18 mouse cellular contexts compared by ENCODE assay signal in the genomic region with DNA sequence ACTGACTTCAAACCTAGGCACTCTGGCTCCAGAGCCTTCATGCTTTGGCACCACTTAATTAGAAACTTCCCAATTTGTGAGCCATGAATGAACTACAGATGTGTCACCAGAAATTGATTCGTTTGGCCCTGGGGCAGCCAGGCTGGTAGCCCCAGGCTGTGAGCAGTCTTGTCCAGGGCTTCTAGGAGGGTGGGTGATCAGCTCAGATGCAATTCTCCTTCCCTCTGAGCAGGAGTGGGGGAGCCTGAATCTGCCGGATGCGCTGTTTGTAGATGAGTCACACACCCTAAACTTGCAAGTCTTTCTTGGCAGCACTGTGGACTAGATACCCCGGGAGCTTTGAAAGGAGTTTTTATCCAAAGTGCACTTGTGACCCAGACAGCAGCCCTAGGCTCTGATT. TPM values are rescaled to one million over a fixed set of nuclear protein-coding genes. Genes with fewer than 3 reads are reported as not detected.
A peak's percentile ranks its signal among the peaks of the same experiment; 100 is the strongest.
DNase-seq lines count a peak whose midpoint lies in the region; ATAC-seq lines count a peak whose summit lies in the region.
"Had no signal": no experiment of that assay in that cellular context is flagged by ENCODE, and none has a peak within 500 bp of the region (broad histone marks: within the 10 kb centered on the region; RNA-seq: fewer than 3 reads in every experiment).

No protein-coding gene starts in this region.

- H3K4me3 ChIP-seq in kidney, embryonic 15.5 days (replicated peaks), result no peak overlapping the region
- no peak overlapping the region for H3K4me3 ChIP-seq in embryonic facial prominence, embryonic 12.5 days
- H3K4me3 ChIP-seq: gastrocnemius, adult 2 months; heart, embryonic 13.5 days; neural tube, embryonic 15.5 days; stomach, embryonic 15.5 days had no signal

- H3K9me3 ChIP-seq in kidney, embryonic 15.5 days (replicated peaks), result no peaks in the 10 kb centered on the region
- no peaks in the 10 kb centered on the region for H3K9me3 ChIP-seq in embryonic facial prominence, embryonic 12.5 days
- H3K9me3 ChIP-seq: heart, embryonic 13.5 days; neural tube, embryonic 15.5 days; stomach, embryonic 15.5 days had no signal

- no peaks in the 10 kb centered on the region for H3K27me3 ChIP-seq in kidney, embryonic 15.5 days
- no peaks in the 10 kb centered on the region for H3K27me3 ChIP-seq in embryonic facial prominence, embryonic 12.5 days
- H3K27me3 ChIP-seq: heart, embryonic 13.5 days; neural tube, embryonic 15.5 days; stomach, embryonic 15.5 days had no signal

- no peak overlapping the region for H3K4me2 ChIP-seq in kidney, embryonic 15.5 days
- H3K4me2 ChIP-seq in embryonic facial prominence, embryonic 12.5 days (replicated peaks), result no peak overlapping the region
- H3K4me2 ChIP-seq: heart, embryonic 13.5 days; hindbrain, embryonic 14.5 days; neural tube, embryonic 15.5 days; stomach, embryonic 15.5 days had no signal

- no peaks in the 10 kb centered on the region for H3K36me3 ChIP-seq in kidney, embryonic 15.5 days
- no peaks in the 10 kb centered on the region for H3K36me3 ChIP-seq in embryonic facial prominence, embryonic 12.5 days
- H3K36me3 ChIP-seq: heart, embryonic 13.5 days; neural tube, embryonic 15.5 days; stomach, embryonic 15.5 days had no signal

- WGBS in kidney, embryonic 15.5 days, result 51% methylated on average over 4 of the region's 4 CpGs
- 33% methylated on average over 4 of the region's 4 CpGs for WGBS in embryonic facial prominence, embryonic 12.5 days

- H3K27ac ChIP-seq in kidney, embryonic 15.5 days, result no peak overlapping the region
- no peak overlapping the region for H3K27ac ChIP-seq in embryonic facial prominence, embryonic 12.5 days
- H3K27ac ChIP-seq: gastrocnemius, adult 2 months; heart, embryonic 13.5 days; hindbrain, embryonic 14.5 days; neural tube, embryonic 15.5 days; stomach, embryonic 15.5 days had no signal

- no peaks in the 10 kb centered on the region for H3K4me1 ChIP-seq in kidney, embryonic 15.5 days
- H3K4me1 ChIP-seq in embryonic facial prominence, embryonic 12.5 days, result peaks cover 6% of the 10 kb centered on the region; the same call in 1 of the 2 replicates
- H3K4me1 ChIP-seq: neural tube, embryonic 15.5 days; stomach, embryonic 15.5 days had no signal

- no peak for DNase-seq in kidney, postnatal 10 days
- DNase-seq in 3134 (ENCODE audit: extremely low read depth, insufficient read length, low spot score) (peak; percentile 48), NIH3T3 (ENCODE audit: low read depth) (peak; percentile 62)
- no peak for DNase-seq in left cerebral cortex, adult 11 months (ENCODE audit: low spot score)
- no peak for DNase-seq in left cerebral cortex, adult 9 months (ENCODE audit: low spot score in 2 of 2)
- DNase-seq: adrenal gland, postnatal 25 days; cerebellum, adult 18-20 months; forebrain, postnatal 0 days; gastrocnemius, adult 2 months; liver, postnatal 0 days; right cerebral cortex, postnatal 14 days; thymus, adult 2 months had no signal

- H3K9ac ChIP-seq in kidney, embryonic 15.5 days, result no peak overlapping the region
- H3K9ac ChIP-seq in embryonic facial prominence, embryonic 12.5 days, result no peak overlapping the region
- H3K9ac ChIP-seq: forebrain, postnatal 0 days; heart, embryonic 13.5 days; hindbrain, embryonic 14.5 days; liver, postnatal 0 days; neural tube, embryonic 15.5 days; stomach, embryonic 15.5 days had no signal

- 0 out of 2 replicates have a peak, but pooled peaks have one; percentile 40 for ATAC-seq in kidney, embryonic 15.5 days (replicated peaks; ENCODE audit: low FRiP score)
- 0 out of 2 replicates have a peak, but pooled peaks have one; percentile 47 for ATAC-seq in embryonic facial prominence, embryonic 12.5 days (ENCODE audit: insufficient number of reproducible peaks, insufficient read depth, low FRiP score, low TSS enrichment)
- ATAC-seq: forebrain, postnatal 0 days; liver, postnatal 0 days had no signal

RNA-seq across cellular contexts. Expression of gene Gli3, which starts 18.7 kb away (rescaled TPM):
- polyA plus RNA-seq in kidney, embryonic 15.5 days (2015; fragmentation: Nextera tagmentation; extraction: Ambion mirVana), result 13.2 and 13.7 TPM in 2 replicates
- polyA plus RNA-seq in embryonic facial prominence, embryonic 12.5 days (2016; fragmentation: Nextera tagmentation; extraction: Ambion mirVana), result 35.8 TPM in 2 replicates

Comparison
In these comparisons a context has a peak if more than half of its experiments do, and no peak if none do; other contexts are left out.
1. DNase-seq: peak in 3134 (single experiment) and NIH3T3 (single experiment); none in kidney, postnatal 10 days (single experiment), left cerebral cortex, adult 11 months (single experiment) and left cerebral cortex, adult 9 months (0 of 2).